Mouse (Mus musculus): Measurements from ENCODE around the gene Gsta2.

DNA sequence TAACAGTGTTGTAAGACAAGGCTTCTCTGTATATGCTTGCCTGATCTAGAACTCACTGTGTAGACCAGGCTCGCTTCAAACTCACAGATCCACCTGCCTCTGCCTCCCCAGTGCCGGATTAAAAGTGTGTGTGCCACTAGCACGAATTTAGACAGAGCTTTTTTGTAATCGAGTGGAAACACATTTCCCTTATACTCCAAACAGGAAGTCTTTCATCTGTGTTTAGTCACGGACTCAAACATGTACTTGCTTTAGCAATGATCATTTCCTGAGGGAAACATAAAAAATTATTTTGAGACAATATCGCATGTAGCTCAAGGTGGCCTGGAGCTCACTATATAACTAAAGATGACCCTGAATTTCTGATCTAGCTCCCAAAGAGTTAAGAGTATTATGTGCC lies 7.8 kb upstream of the Gsta2 start:
- TF ChIP-seq CTCF (IDR thresholded peaks at IDR 0.05; ENCODE audit: low read depth, low read length): no peak
- TF ChIP-seq POLR2A (IDR thresholded peaks at IDR 0.05; ENCODE audit: borderline replicate concordance, low read depth, low read length): no peak
